Mouse (Mus musculus): ENCODE data around the gene AC109138.7.

AC109138.7 gene

GRCm38 (mm10) chr19:4192251-4192985 is 21.7 kb upstream of the AC109138.7 start:
- DNase-seq (ENCODE audit: extremely low spot score, low read depth, low spot score), result no peak

GRCm38 (mm10) chr19:4193129-4193528 is 21.0 kb upstream of the AC109138.7 start:
- no peak for DNase-seq (ENCODE audit: extremely low spot score, low read depth, low spot score)

GRCm38 (mm10) chr19:4194021-4194724 is 20.0 kb upstream of the AC109138.7 start:
- DNase-seq (ENCODE audit: extremely low spot score, low read depth, low spot score), result no peak

GRCm38 (mm10) chr19:4194776-4195650 is 19.1 kb upstream of the AC109138.7 start:
- no peak for DNase-seq (ENCODE audit: extremely low spot score, low read depth, low spot score)

GRCm38 (mm10) chr19:4196048-4196447 is 18.1 kb upstream of the AC109138.7 start:
- no peak for DNase-seq (ENCODE audit: extremely low spot score, low read depth, low spot score)

GRCm38 (mm10) chr19:4196548-4196947 is 17.6 kb upstream of the AC109138.7 start:
- no peak for DNase-seq (ENCODE audit: extremely low spot score, low read depth, low spot score)

- no peak for DNase-seq (ENCODE audit: extremely low spot score, low read depth, low spot score)
These were observed 17.0 kb upstream of the AC109138.7 start for GRCm38 (mm10) chr19:4197180-4197579.

GRCm38 (mm10) chr19:4201291-4201909 is 12.8 kb upstream of the AC109138.7 start, which contains the start of gene Rad9a:
Rad9a (minus strand) TSS chr19:4201662.
- peak; percentile 94 for DNase-seq (ENCODE audit: extremely low spot score, low read depth, low spot score)

GRCm38 (mm10) chr19:4202149-4202548 is 12.0 kb upstream of the AC109138.7 start:
- DNase-seq (ENCODE audit: extremely low spot score, low read depth, low spot score), result no peak

GRCm38 (mm10) chr19:4203148-4203547 is 11.0 kb upstream of the AC109138.7 start:
- DNase-seq (ENCODE audit: extremely low spot score, low read depth, low spot score), result no peak

GRCm38 (mm10) chr19:4203604-4204326 is 10.4 kb upstream of the AC109138.7 start:
- no peak for DNase-seq (ENCODE audit: extremely low spot score, low read depth, low spot score)

- no peak for DNase-seq (ENCODE audit: extremely low spot score, low read depth, low spot score)
These were observed 9.3 kb upstream of the AC109138.7 start for GRCm38 (mm10) chr19:4204889-4205288.

GRCm38 (mm10) chr19:4206971-4207370 is 7.2 kb upstream of the AC109138.7 start:
- DNase-seq (ENCODE audit: extremely low spot score, low read depth, low spot score), result no peak

GRCm38 (mm10) chr19:4208563-4208962 is 5.6 kb upstream of the AC109138.7 start:
- DNase-seq (ENCODE audit: extremely low spot score, low read depth, low spot score), result no peak

- DNase-seq (ENCODE audit: extremely low spot score, low read depth, low spot score), result no peak
These were observed 2.1 kb upstream of the AC109138.7 start for GRCm38 (mm10) chr19:4211891-4212588.

GRCm38 (mm10) chr19:4213524-4213974 is 608 bp upstream of the AC109138.7 start:
- no peak for DNase-seq (ENCODE audit: extremely low spot score, low read depth, low spot score)

- DNase-seq (ENCODE audit: extremely low spot score, low read depth, low spot score), result no peak
These were observed 754 bp downstream of the AC109138.7 start for GRCm38 (mm10) chr19:4214771-4215450.

GRCm38 (mm10) chr19:4215451-4215840 is 1.3 kb downstream of the AC109138.7 start:
- DNase-seq (ENCODE audit: extremely low spot score, low read depth, low spot score), result no peak

Data from hindlimb bud, embryonic 11.5 days (tissue).